Mouse (Mus musculus) megakaryocyte-erythroid progenitor cell, adult 5-6 weeks (primary cell): ENCODE measurements around the gene Clec2i. TPM values are rescaled to one million over a fixed set of nuclear protein-coding genes. Genes with fewer than 3 reads are reported as not detected.

ENCODE experiments used
- ATAC-seq: replicated peaks from 2 replicates; pipeline ENCODE4 v1.8.0; 2016; ENCODE audit warnings: mild to moderate bottlenecking, inconsistent platforms; ENCODE audit not compliant: severe bottlenecking, poor library complexity, low FRiP score, low TSS enrichment
- total RNA-seq, 2 experiments: library from RNA; stranded (forward) in 1 of 2; stranded (reverse) in 1 of 2; fragments of 200-1000, 215-1000 nt in 1 of 2; fragments of >200 nt in 1 of 2; fragmentation: Nextera tagmentation in 1 of 2; gene quantifications; 2 replicates each; pipeline ENCODE4 v1.2.3; 2014 to 2017

Gene Clec2i
- total RNA-seq, 2 experiments from 2014 or later = 0.90 to 3.4 TPM

DNA sequence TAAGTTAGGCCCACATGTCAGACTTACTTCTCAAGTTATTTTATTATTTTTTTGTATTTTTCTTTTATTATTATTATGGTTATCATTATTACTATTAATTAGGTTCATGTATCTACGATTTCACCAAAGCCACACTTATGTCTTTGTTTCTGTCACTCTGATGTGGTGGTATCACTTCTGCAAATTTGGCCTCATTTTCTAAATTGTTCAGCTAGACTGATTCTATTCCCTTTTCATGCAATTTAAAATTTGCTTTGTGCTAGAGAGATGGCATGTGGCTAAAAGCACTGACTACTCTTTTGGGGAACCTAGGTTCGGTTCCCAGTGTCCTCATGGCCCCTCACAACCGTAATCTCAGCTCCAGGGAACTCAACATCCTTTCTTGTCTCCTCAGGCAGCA, 58.2 kb downstream of the Clec2i start:
- ATAC-seq = no peak

Other genes with a start within 250 kb of the Clec2i start
- gene Clec2h, start 225.2 kb upstream of the Clec2i start, total RNA-seq (2014; fragmentation: Nextera tagmentation) = not detected in 2 replicates
- not detected in 2 replicates for gene Clec2h, start 225.2 kb upstream of the Clec2i start, total RNA-seq (2017)
- 2.4 TPM in 1 of 2 replicates, not detected in the other for gene Klrb1, start 164.5 kb upstream of the Clec2i start, total RNA-seq (2014; fragmentation: Nextera tagmentation)
- gene Klrb1, start 164.5 kb upstream of the Clec2i start, total RNA-seq (2017) = not detected in 2 replicates
- 0.39 and 1.2 TPM in 2 replicates for gene Klrb1c, start 98.4 kb upstream of the Clec2i start, total RNA-seq (2014; fragmentation: Nextera tagmentation)
- 1.3 and 14.3 TPM in 2 replicates for gene Klrb1c, start 98.4 kb upstream of the Clec2i start, total RNA-seq (2017)
- gene Gm44511, start 61.3 kb upstream of the Clec2i start, total RNA-seq (2014; fragmentation: Nextera tagmentation) = not detected in 2 replicates
- not detected in 2 replicates for gene Gm44511, start 61.3 kb upstream of the Clec2i start, total RNA-seq (2017)
- 0.94 TPM in 1 of 2 replicates, not detected in the other for gene Klrb1b, start 61.3 kb upstream of the Clec2i start, total RNA-seq (2014; fragmentation: Nextera tagmentation)
- gene Klrb1b, start 61.3 kb upstream of the Clec2i start, total RNA-seq (2017) = 1.8 and 5.5 TPM in 2 replicates
- gene BC035044, start 3.5 kb downstream of the Clec2i start, total RNA-seq (2014; fragmentation: Nextera tagmentation) = 3.0 and 8.4 TPM in 2 replicates
- 0.85 and 13.2 TPM in 2 replicates for gene BC035044, start 3.5 kb downstream of the Clec2i start, total RNA-seq (2017)
- gene Clec2g, start 46.8 kb downstream of the Clec2i start, total RNA-seq (2014; fragmentation: Nextera tagmentation) = not detected in 2 replicates
- gene Clec2g, start 46.8 kb downstream of the Clec2i start, total RNA-seq (2017) = not detected in 2 replicates
- gene Klrb1f, start 158.3 kb downstream of the Clec2i start, total RNA-seq (2014; fragmentation: Nextera tagmentation) = 0.96 TPM in 1 of 2 replicates, not detected in the other
- gene Klrb1f, start 158.3 kb downstream of the Clec2i start, total RNA-seq (2017) = 1.6 and 3.3 TPM in 2 replicates
- not detected in 2 replicates for gene Clec2e, start 213.3 kb downstream of the Clec2i start, total RNA-seq (2014; fragmentation: Nextera tagmentation)
- not detected in 2 replicates for gene Clec2e, start 213.3 kb downstream of the Clec2i start, total RNA-seq (2017)